Mouse (Mus musculus) liver, embryonic 11.5 days (tissue): Measurements from ENCODE around the gene Slc45a3. TPM values are rescaled to one million over a fixed set of nuclear protein-coding genes. Genes with fewer than 3 reads are reported as not detected.

ENCODE experiments used
- ATAC-seq: fragments of 200-750 bp; cut with Nextera tagmentation; replicated peaks from 2 replicates; pipeline ENCODE4 v1.8.0; 2017; ENCODE audit warnings: moderate number of reproducible peaks, mild to moderate bottlenecking, moderate TSS enrichment, moderate library complexity; ENCODE audit not compliant: low FRiP score
- DNase-seq: peaks from one replicate; pipeline ENCODE4 v3.0.0-alpha.2; 2017; ENCODE audit warnings: low spot score
- H3K27ac ChIP-seq: fragments of 300-500 bp; sonication (generic); 2 replicates; pipeline ENCODE4 v1.5.1; 2014; ENCODE audit warnings: mild to moderate bottlenecking, low read depth, low read length, control low read depth
- H3K27me3 ChIP-seq: fragments of 300-500 bp; sonication (generic); replicated peaks from 2 replicates; pipeline ENCODE4 v1.6.1; 2014; ENCODE audit warnings: low read length, mixed read lengths; ENCODE audit not compliant: control insufficient read depth, insufficient read depth
- H3K36me3 ChIP-seq: fragments of 300-500 bp; sonication (generic); 2 replicates; pipeline ENCODE4 v1.6.1; 2014; ENCODE audit warnings: mild to moderate bottlenecking, low read length, moderate library complexity, mixed read lengths; ENCODE audit not compliant: control insufficient read depth, insufficient read depth
- H3K4me1 ChIP-seq: fragments of 300-500 bp; sonication (generic); replicated peaks from 2 replicates; pipeline ENCODE4 v1.6.1; 2014; ENCODE audit warnings: low read length, mixed read lengths; ENCODE audit not compliant: control insufficient read depth, insufficient read depth
- H3K4me2 ChIP-seq: fragments of 300-500 bp; sonication (generic); 2 replicates; pipeline ENCODE4 v1.6.1; 2014; ENCODE audit warnings: mild to moderate bottlenecking, control low read depth, moderate library complexity
- H3K4me3 ChIP-seq: fragments of 300-500 bp; sonication (generic); 2 replicates; pipeline ENCODE4 v1.5.1; 2014; ENCODE audit warnings: low read depth, low read length, control low read depth
- H3K9ac ChIP-seq: fragments of 300-500 bp; sonication (generic); 2 replicates; pipeline ENCODE4 v1.6.1; 2014; ENCODE audit warnings: low read depth, low read length, control low read depth
- H3K9me3 ChIP-seq: fragments of 300-500 bp; sonication (generic); 2 replicates; pipeline ENCODE4 v1.6.1; 2016; ENCODE audit warnings: low read length, inconsistent platforms, mixed read lengths; ENCODE audit not compliant: control insufficient read depth
- WGBS: fragments of 180-500 bp; shearing (Covaris S2); extraction: QIAGEN DNeasy Blood & Tissue Kit; methylation state at CpG from one replicate; pipeline ENCODE4 v1.1.7; 2014; 5-methylcytosine and 5-hydroxymethylcytosine counted together
- polyA plus RNA-seq: library from polyadenylated mRNA; unstranded; fragments of >200 nt; fragmentation: Nextera tagmentation; extraction: Ambion mirVana; gene quantifications from 2 replicates; pipeline ENCODE4 v1.2.1, GENCODE M21; 2014

Gene Slc45a3
- polyA plus RNA-seq, 1 experiment from 2014 or later, result 3.8 TPM

DNA sequence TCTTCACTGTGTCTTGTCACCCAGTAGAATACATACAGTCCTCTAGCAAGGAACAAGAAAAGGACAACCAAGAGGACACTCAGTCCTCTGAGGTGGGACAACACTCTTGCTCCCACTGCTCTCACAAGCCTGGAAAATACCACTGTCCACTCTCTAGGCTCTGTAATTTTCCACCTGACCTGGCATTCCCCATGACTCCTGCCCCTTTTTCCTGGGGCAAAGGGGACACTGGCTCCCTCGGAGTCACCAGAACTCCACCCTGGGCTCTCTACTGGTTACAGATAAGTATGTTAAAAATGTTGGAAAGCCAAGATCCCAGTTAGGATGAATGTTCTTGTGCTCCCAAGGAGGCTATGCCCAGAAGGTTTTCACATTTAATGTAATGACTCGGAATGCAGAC, 1.8 kb upstream of the Slc45a3 start:
- WGBS, result 56% methylated on average over 2 of the region's 2 CpGs
- no peak overlapping the region for H3K4me2 ChIP-seq

GRCm38 (mm10) chr1:131963085-131963951, 551 bp downstream of the Slc45a3 start:
- ATAC-seq, result peak; percentile 30; the same call in 1 of the 2 replicates

More for the DNA sequence above, 1.8 kb upstream of the Slc45a3 start:
- Histone ChIP-seq H3K27me3 (peaks cover 43% of the 10 kb centered on the region), H3K4me1 (peaks cover 8% of the 10 kb centered on the region), H3K9ac (no peak overlapping the region), H3K36me3 (no peaks in the 10 kb centered on the region), H3K27ac (no peak overlapping the region), H3K9me3 (no peaks in the 10 kb centered on the region), H3K4me3 (no peak overlapping the region)
- no peak for ATAC-seq
- no peak for DNase-seq

DNA sequence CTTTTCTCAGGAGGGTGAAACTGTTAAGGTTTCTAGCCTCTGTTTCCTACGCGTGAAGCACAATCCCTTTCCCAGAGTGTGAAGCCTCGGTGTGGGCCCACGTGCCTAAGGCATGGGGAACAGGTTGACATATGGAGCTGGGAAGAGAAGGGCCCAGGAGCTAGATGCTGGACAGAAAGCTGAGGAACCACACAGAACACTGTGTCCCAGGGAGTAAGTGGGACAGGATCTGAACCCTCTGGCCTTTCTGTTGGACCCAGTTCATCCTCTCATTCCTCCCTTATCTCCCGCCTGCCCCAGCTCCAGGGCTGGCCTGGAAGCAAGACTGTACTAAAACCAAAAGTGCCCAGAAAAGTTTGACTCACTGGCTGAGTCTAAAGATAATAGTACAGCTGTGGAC, 1.3 kb downstream of the Slc45a3 start:
- Histone ChIP-seq H3K27ac (no peak overlapping the region), H3K36me3 (no peaks in the 10 kb centered on the region), H3K9ac (no peak overlapping the region), H3K4me3 (peak overlapping the region; percentile 57), H3K27me3 (peaks cover 43% of the 10 kb centered on the region), H3K9me3 (no peaks in the 10 kb centered on the region), H3K4me1 (peaks cover 8% of the 10 kb centered on the region), H3K4me2 (peak overlapping the region; percentile 93)
- 27% methylated on average over 5 of the region's 5 CpGs for WGBS
- DNase-seq (no peak), ATAC-seq (no peak)

More at GRCm38 (mm10) chr1:131963085-131963951, 551 bp downstream of the Slc45a3 start:
- no peaks in the 10 kb centered on the region for H3K36me3 ChIP-seq
- under 1% methylated on average over 73 of the region's 76 CpGs for WGBS
- DNase-seq, result no peak
- peaks cover 43% of the 10 kb centered on the region for H3K27me3 ChIP-seq
- peaks cover 8% of the 10 kb centered on the region for H3K4me1 ChIP-seq
- H3K9ac ChIP-seq, result peak overlapping the region; percentile 49
- H3K4me2 ChIP-seq, result peak overlapping the region; percentile 93
- peak overlapping the region; percentile 57 for H3K4me3 ChIP-seq
- H3K27ac ChIP-seq, result no peak overlapping the region
- H3K9me3 ChIP-seq, result no peaks in the 10 kb centered on the region

DNA sequence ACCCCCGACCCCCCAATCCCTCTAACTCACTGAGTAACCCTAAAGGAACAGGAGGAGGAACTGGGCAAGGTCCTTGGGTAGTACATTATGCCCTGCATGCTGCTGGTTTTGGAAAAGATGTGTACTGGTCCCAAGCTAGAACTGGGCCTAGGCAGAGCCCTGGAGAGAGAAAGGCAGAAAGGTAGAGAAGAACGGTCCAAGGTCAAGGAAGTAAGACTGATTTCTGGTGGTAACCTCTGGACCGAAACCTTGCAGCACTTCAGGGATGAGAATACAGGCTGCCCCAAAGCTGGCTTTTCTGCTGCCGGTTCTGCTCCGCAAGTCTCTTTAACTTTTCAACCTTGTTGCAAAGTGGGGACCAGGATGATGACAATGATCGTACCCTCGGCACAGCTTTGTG, 1.8 kb downstream of the Slc45a3 start:
- 73% methylated on average over 7 of the region's 7 CpGs for WGBS

DNA sequence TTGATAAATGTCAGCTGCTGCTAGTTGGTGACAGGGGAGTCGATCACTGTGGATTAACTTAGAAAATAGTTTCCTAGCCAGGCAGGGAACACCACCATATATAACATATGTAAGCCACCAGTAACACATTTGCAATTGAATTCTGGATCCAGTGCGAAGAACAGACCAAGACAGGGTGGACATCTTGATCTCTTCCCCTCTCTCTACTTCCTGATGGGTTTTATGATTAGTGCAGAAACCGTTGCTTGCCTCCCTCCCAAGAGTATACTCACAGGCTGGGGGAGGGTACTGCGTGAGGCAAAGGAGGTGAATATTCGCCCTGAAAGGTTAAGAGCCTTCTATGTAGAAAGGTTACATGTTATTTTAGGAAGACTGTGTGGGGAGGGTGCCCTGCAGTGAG, 3.1 kb downstream of the Slc45a3 start:
- 35% methylated on average over 5 of the region's 5 CpGs for WGBS
- Histone ChIP-seq H3K9ac (no peak overlapping the region), H3K4me3 (no peak overlapping the region), H3K4me1 (peaks cover 18% of the 10 kb centered on the region), H3K27ac (no peak overlapping the region), H3K9me3 (no peaks in the 10 kb centered on the region), H3K4me2 (no peak overlapping the region), H3K27me3 (peaks cover 40% of the 10 kb centered on the region), H3K36me3 (no peaks in the 10 kb centered on the region)
- no peak for ATAC-seq
- DNase-seq, result no peak

More for the DNA sequence above, 1.8 kb downstream of the Slc45a3 start:
- peaks cover 42% of the 10 kb centered on the region for H3K27me3 ChIP-seq
- ATAC-seq, result no peak
- no peak overlapping the region for H3K4me3 ChIP-seq
- H3K4me2 ChIP-seq, result peak overlapping the region; percentile 93; the same call in 1 of the 2 replicates
- no peaks in the 10 kb centered on the region for H3K9me3 ChIP-seq
- no peak overlapping the region for H3K9ac ChIP-seq
- no peak for DNase-seq
- no peak overlapping the region for H3K27ac ChIP-seq
- peaks cover 8% of the 10 kb centered on the region for H3K4me1 ChIP-seq
- H3K36me3 ChIP-seq, result no peaks in the 10 kb centered on the region

DNA sequence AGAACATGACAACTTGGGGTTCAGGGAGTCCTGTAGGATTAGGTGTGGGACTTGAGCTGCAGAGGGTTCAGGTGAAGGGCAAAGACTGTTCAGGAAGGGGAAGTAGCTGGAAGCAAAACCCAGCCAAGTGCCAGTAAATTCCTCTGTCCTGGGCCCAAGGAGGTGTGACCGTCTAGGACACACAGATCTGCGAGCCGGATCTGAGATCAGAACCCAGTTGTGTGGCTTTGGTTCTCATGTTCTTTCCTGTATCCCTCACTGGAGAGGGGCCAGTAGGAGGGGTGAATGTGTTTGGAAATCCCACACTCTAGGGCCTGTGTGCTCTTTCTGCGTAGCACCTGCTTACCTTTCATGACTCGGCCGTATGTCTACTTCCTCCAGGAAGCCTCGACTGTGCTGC, 4.6 kb downstream of the Slc45a3 start:
- peaks cover 33% of the 10 kb centered on the region for H3K4me1 ChIP-seq
- peaks cover 26% of the 10 kb centered on the region for H3K27me3 ChIP-seq
- no peaks in the 10 kb centered on the region for H3K9me3 ChIP-seq
- H3K27ac ChIP-seq, result no peak overlapping the region
- H3K36me3 ChIP-seq, result no peaks in the 10 kb centered on the region
- no peak overlapping the region for H3K4me3 ChIP-seq
- H3K9ac ChIP-seq, result no peak overlapping the region
- 70% methylated on average over 7 of the region's 7 CpGs for WGBS
- DNase-seq (no peak), ATAC-seq (no peak)
- no peak overlapping the region for H3K4me2 ChIP-seq

- Histone ChIP-seq H3K9ac (no peak overlapping the region), H3K4me2 (no peak overlapping the region), H3K27me3 (peaks cover 14% of the 10 kb centered on the region), H3K9me3 (no peaks in the 10 kb centered on the region), H3K36me3 (no peaks in the 10 kb centered on the region), H3K4me1 (peaks cover 39% of the 10 kb centered on the region), H3K27ac (no peak overlapping the region), H3K4me3 (no peak overlapping the region)
- ATAC-seq (no peak), DNase-seq (no peak)
- WGBS, result 55% methylated on average over 3 of the region's 3 CpGs
These were observed 5.8 kb downstream of the Slc45a3 start for GRCm38 (mm10) chr1:131968556-131968955.

GRCm38 (mm10) chr1:131968983-131969382, 6.2 kb downstream of the Slc45a3 start:
- H3K27me3 ChIP-seq, result peaks cover 10% of the 10 kb centered on the region
- WGBS, result 78% methylated on average over 6 of the region's 6 CpGs
- peaks cover 34% of the 10 kb centered on the region for H3K4me1 ChIP-seq

DNA sequence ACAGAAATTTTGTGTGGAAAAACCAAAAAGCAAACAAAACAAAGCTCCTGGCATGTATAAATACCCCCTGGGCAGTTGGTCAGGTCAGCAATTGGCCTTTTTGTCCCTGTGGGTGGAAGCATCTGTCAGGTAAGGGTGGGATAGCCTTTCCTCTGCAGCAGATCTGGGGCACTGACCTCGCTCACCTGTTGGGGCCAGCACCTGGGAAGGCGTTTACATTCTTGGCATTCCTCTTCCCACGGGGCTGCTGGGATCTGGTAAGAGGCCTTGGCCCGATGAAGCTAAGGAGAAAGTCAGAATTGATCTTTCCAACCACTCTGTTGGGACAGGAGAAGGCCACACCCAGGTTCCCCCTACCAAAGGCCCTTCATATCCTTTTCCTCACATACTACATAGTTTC, 7.1 kb downstream of the Slc45a3 start:
- Histone ChIP-seq H3K9ac (no peak overlapping the region), H3K4me2 (no peak overlapping the region), H3K27ac (no peak overlapping the region), H3K9me3 (no peaks in the 10 kb centered on the region), H3K36me3 (no peaks in the 10 kb centered on the region), H3K27me3 (peaks cover 2% of the 10 kb centered on the region; the same call in 1 of the 2 replicates), H3K4me1 (peaks cover 33% of the 10 kb centered on the region), H3K4me3 (no peak overlapping the region)
- ATAC-seq, result no peak
- DNase-seq, result no peak
- WGBS, result 53% methylated on average over 4 of the region's 4 CpGs

More at GRCm38 (mm10) chr1:131968983-131969382, 6.2 kb downstream of the Slc45a3 start:
- DNase-seq, result no peak
- Histone ChIP-seq H3K36me3 (no peaks in the 10 kb centered on the region), H3K4me2 (no peak overlapping the region), H3K9me3 (no peaks in the 10 kb centered on the region), H3K4me3 (no peak overlapping the region), H3K27ac (no peak overlapping the region), H3K9ac (no peak overlapping the region)
- no peak for ATAC-seq
